Mouse (Mus musculus): Measurements from ENCODE around the gene A3galt2.

The A3galt2 gene

GRCm38 (mm10) chr4:128755064-128755463 is at the start of gene A3galt2:
A3galt2 (plus strand) TSS chr4:128755364.
- DNase-seq = peak; percentile 81

- peak; percentile 97 for DNase-seq
Observed at GRCm38 (mm10) chr4:128706626-128707025, 48.5 kb upstream of the A3galt2 start.

GRCm38 (mm10) chr4:128707384-128707783 is 47.8 kb upstream of the A3galt2 start:
- no peak for DNase-seq

- DNase-seq = no peak
Observed at GRCm38 (mm10) chr4:128709061-128709780, 45.9 kb upstream of the A3galt2 start.

DNA sequence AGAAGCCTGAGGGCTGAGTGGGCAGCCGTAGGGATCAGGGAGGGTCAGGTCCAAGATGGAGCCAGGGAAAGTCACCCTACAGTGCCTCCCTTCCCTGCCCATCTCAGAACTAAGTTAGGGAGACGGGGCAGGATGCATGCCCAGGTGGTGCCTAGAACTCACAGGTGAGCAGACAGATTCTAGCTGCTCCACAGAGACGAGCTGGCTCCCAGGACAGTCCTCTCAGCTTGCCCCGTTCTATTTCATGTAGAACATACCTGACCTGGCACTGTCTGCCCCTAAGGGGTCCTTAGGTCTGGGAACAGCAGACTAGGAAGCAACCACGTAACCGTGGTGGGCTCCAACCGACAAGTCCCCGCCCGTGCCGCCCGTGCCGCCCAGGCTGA is 45.4 kb upstream of the A3galt2 start:
- DNase-seq = no peak

- no peak for DNase-seq
Observed at GRCm38 (mm10) chr4:128710286-128710685, 44.9 kb upstream of the A3galt2 start.

DNA sequence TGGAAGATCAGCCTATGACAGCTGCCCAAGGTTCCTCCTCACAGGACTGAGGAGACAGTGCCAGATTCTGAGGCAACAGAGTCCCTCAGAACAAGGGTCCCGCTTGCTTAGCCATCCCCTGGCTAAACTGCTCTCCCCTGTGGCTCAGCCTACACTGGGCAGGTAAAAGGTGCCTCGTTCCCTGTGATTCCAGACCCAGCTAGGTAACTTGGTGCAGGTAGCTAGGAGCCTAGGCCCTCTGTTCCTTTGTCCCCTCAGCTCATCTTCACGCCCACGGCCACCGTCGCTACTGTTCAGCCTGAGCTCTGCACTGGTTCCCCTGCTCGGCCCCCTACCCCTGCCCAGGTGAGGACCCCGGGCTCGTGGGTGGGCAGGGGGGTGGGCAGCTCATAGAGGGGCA is 44.4 kb upstream of the A3galt2 start:
- DNase-seq = no peak

DNA sequence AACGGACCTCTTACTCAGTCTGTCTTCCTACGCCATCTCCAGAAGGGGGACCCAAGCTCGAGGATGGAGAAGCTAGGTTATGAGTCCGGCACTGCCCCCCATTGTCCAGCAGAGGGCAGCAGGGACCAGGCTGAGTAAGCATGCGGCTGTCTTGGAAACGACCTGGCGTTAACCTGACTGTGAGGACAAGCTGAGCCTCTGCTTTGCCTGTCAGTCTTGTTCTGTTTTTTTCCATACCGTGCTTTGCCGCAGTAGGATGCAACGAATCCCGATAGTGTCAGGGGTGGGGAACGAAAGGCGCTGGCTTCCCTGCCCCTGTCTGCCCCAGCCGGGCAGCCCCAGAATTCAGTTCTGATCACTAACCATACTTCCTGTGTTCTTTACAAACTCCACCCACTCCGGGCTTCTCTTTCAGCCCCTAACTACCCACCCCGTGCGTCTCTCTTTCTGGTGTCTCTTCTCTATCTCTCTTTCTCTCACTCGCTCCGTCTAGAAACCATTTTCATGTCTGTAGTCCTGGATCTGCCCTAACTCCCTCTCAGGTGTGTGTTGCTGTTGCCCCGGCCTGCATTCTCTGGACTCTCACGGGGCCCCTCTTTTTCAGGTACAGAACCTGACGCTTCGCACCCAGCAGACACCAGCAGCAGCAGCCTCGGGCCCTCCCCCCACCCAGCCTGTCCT is 43.6 kb upstream of the A3galt2 start:
- peak; percentile 98 for DNase-seq

DNA sequence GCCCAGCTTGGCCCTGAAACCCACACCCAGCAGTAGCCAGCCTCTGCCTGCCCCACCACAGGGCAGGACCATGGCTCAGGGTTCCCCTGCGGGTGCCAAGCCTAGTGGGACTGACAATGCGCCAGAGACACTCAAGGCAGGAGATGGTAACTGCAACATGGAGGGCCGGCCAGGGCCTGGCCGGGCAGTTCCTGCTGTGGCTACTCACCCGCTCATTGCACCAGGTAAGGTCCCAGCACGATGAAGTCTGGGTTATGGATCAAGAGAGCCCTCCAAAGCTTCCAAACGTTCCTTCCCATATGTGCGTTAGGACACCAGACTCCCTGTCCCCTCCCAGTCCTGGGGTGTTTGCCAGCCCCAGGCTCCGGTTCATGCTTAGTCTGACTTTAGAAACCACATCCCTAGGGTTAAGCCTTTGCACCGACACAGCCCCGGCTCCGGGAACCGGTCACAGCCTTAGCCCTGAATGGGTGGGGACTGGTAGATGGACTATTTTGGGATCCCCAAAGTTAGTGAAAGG is 43.0 kb upstream of the A3galt2 start:
- DNase-seq = no peak

DNA sequence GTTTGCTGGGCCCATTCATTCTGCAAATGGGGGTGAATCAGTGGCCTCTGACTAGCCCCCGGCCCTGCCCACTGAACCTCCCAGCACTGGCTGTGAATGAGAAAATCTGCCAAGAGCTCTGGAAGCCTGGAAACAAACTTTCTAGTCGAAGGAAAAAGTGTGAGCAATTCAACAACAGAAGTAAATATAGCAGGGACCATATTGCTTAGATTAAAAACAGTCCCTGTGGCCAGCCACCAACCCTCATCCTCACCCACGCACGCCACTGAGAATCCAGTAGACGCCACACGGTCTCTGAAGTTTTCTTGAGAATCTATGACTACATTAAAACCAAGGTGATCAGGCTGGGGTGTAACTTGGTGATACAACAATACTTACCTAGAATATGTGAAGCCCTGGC is 42.2 kb upstream of the A3galt2 start:
- no peak for DNase-seq

- no peak for DNase-seq
Observed at GRCm38 (mm10) chr4:128715241-128716204, 39.6 kb upstream of the A3galt2 start.

DNA sequence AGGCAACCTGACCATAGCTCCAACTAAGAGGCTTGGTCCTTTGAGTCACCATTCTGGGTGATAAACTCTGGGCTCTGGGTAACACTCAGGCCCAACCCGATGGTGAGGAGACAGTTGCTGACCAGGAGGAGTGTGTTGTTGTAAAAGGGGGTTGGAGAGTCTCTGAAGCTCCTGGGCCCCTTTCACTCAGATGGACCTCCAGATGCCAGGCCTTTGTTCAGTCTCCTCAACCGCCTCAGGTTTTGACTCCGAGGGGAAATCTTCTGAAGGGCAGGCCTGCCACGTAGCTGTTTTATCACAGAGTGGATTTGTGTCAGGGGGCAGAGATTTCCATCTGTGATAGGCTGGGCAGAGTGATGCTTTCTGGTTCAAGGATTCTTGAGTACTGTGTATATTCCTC is 38.9 kb upstream of the A3galt2 start:
- DNase-seq = no peak

GRCm38 (mm10) chr4:128716731-128717130 is 38.4 kb upstream of the A3galt2 start:
- no peak for DNase-seq

DNA sequence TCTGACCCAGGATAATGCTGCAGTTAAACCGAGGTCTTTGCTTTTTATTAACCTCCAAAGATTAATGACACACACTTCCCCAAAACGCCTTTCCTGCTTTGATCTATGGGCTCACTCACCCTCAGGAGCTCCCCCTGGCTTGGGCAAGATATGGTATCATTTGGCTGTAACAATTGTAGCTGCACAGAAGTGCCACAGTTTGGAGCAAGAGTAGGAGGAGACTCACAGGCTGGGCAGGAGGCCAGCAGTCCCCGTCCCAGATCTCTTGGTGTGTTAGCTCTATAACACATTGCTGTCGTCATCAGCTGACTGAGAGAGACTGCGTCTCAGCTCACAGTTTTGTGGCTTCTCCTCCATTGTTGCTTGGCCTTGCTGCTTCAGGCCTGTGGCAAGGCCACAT is 35.1 kb upstream of the A3galt2 start:
- no peak for DNase-seq

- no peak for DNase-seq
Observed at GRCm38 (mm10) chr4:128721061-128721648, 34.0 kb upstream of the A3galt2 start.

DNA sequence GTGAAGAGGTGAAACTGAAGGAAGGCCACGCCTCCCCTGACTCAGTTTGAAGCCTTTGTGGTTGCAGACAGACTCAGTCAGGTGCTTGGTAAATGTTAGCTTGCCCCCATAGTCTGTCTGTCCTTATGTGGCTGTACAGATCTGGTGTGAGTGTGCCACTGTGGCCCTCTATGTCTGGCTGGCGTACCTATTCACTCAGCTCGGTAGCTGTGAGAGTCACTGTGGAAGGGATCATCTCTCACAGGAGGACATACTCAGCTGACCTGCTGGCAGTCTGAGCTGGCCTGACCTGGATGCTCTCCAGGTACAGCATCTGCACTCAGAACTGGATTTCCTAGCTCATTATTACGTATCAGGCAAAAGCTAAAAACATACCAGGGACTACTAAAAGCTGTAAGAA is 33.4 kb upstream of the A3galt2 start:
- DNase-seq = no peak

- no peak for DNase-seq
Observed at GRCm38 (mm10) chr4:128722932-128723331, 32.2 kb upstream of the A3galt2 start.

- DNase-seq = no peak
Observed at GRCm38 (mm10) chr4:128723431-128723830, 31.7 kb upstream of the A3galt2 start.

GRCm38 (mm10) chr4:128724059-128724458 is 31.1 kb upstream of the A3galt2 start:
- DNase-seq = peak; percentile 98

- peak; percentile 99 for DNase-seq
Observed at GRCm38 (mm10) chr4:128727019-128727720, 28.0 kb upstream of the A3galt2 start.

DNA sequence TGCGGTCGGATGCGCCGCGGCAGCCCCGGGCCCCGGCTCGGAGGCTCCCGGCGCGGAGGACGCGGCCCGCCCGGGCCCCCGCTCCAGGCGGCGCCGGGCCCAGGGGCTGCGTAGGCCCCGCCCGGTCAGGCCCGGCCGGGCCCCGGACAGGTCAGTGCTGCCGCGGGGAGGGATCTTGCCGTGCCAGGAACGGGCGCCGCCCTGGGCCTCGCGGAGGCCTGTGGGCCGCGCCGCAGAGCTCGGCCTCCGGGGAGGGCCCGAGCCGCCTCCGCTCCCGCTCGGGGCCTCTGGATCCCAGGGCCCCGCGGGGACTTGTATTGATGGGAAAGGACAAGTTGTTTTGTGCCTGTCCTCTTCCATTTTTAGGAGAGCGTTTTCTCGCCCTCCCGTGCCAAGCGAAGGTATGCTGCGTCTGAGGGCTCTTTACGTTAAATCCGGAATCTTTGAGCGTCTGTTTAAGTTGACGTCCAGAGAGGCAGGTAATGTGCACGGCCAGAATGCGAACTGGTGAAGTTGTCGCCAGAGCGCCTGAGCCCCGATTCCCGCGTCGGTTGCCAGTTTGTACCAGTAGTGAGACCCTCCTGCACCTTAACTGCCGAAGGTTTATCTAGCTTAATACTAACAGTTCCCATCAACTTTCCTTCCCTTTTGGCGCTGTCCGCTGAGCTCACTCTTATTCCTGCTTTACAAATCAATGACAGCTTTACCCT is 27.3 kb upstream of the A3galt2 start:
- DNase-seq = peak; percentile 98

Data from heart, adult 11 months (tissue).